Mouse (Mus musculus) MEL (cell line): ENCODE data around the gene Cpm. TPM values are rescaled to one million over a fixed set of nuclear protein-coding genes. Genes with fewer than 3 reads are reported as not detected.
A peak's percentile ranks its signal among the peaks of the same experiment; 100 is the strongest.

ENCODE experiments used
- DNase-seq: peaks from one replicate; pipeline ENCODE4 v3.0.0; 2011; ENCODE audit warnings: low read depth, low spot score
- H3K27ac ChIP-seq: 2 replicates; pipeline ENCODE4 v1.5.1; 2012; ENCODE audit warnings: low read depth, mild to moderate bottlenecking, control low read depth, low read length, moderate library complexity; ENCODE audit not compliant: control insufficient read depth
- H3K27me3 ChIP-seq, 2 experiments: fragments of 150-350 bp in 1 of 2; sonication (generic) in 1 of 2; 2 replicates each; pipeline ENCODE4 v1.6.1; 2012; ENCODE audit warnings: low read length in 2 of 2, mild to moderate bottlenecking in 2 of 2, improper control_type of control experiment in 1 of 2, moderate library complexity in 1 of 2; ENCODE audit not compliant: insufficient read depth in 2 of 2, control insufficient read depth in 1 of 2
- H3K36me3 ChIP-seq, 2 experiments: 2 replicates each; pipeline ENCODE4 v1.6.1; 2012 to 2014; ENCODE audit warnings: low read length in 2 of 2, improper control_type of control experiment in 1 of 2, inconsistent platforms in 1 of 2, mild to moderate bottlenecking in 1 of 2; ENCODE audit not compliant: insufficient read depth in 2 of 2, control insufficient read depth in 1 of 2
- H3K4me1 ChIP-seq, 2 experiments: fragments of 150-350 bp in 1 of 2; sonication (generic) in 1 of 2; 2 replicates each; pipeline ENCODE4 v1.6.1; 2012; ENCODE audit warnings: low read length in 2 of 2, improper control_type of control experiment in 1 of 2, mild to moderate bottlenecking in 1 of 2; ENCODE audit not compliant: insufficient read depth in 2 of 2, control insufficient read depth in 1 of 2
- H3K4me3 ChIP-seq, 2 experiments: fragments of 150-350 bp in 1 of 2; sonication (generic) in 1 of 2; 2 replicates each; pipeline ENCODE4 v1.5.1; 2012; ENCODE audit warnings: low read depth in 2 of 2, low read length in 2 of 2, mild to moderate bottlenecking in 2 of 2, moderate library complexity in 2 of 2, control low read depth in 1 of 2, improper control_type of control experiment in 1 of 2; ENCODE audit not compliant: control insufficient read depth in 1 of 2, insufficient read depth in 1 of 2
- H3K79me2 ChIP-seq: 2 replicates; pipeline ENCODE4 v1.6.1; 2012; ENCODE audit warnings: mild to moderate bottlenecking, low read length, moderate library complexity; ENCODE audit not compliant: control insufficient read depth, poor library complexity, insufficient read depth
- H3K9ac ChIP-seq: 2 replicates; pipeline ENCODE4 v1.6.1; 2012; ENCODE audit warnings: low read depth, mild to moderate bottlenecking, control low read depth, low read length, moderate library complexity; ENCODE audit not compliant: control insufficient read depth, poor library complexity, severe bottlenecking
- H3K9me3 ChIP-seq: fragments of 150-350 bp; sonication (generic); replicated peaks from 2 replicates; pipeline ENCODE4 v1.6.1; 2012; ENCODE audit warnings: mild to moderate bottlenecking, low read length, improper control_type of control experiment, moderate library complexity; ENCODE audit not compliant: insufficient read depth
- BHLHE40 ChIP-seq: IDR thresholded peaks from 2 replicates; pipeline ENCODE4 v1.6.1; 2012; ENCODE audit warnings: low read depth, mild to moderate bottlenecking, inconsistent platforms, low read length, improper control_type of control experiment, borderline replicate concordance
- E2F4 ChIP-seq: IDR thresholded peaks from 2 replicates; pipeline ENCODE4 v1.6.1; 2011; ENCODE audit warnings: low read depth, low read length, improper control_type of control experiment, borderline replicate concordance
- ELF1 ChIP-seq: IDR thresholded peaks from 2 replicates; pipeline ENCODE4 v1.6.1; 2014; ENCODE audit warnings: low read depth, mild to moderate bottlenecking, inconsistent platforms, low read length, improper control_type of control experiment, moderate library complexity
- ETS1 ChIP-seq: IDR thresholded peaks from 2 replicates; pipeline ENCODE4 v1.6.1; 2012; ENCODE audit warnings: low read depth, mild to moderate bottlenecking, inconsistent platforms, low read length, improper control_type of control experiment, moderate library complexity
- GABPA ChIP-seq: IDR thresholded peaks from 2 replicates; pipeline ENCODE4 v1.6.1; 2012; ENCODE audit warnings: low read depth, mild to moderate bottlenecking, inconsistent platforms, low read length, improper control_type of control experiment, moderate library complexity
- GATA1 ChIP-seq: IDR thresholded peaks from 2 replicates; pipeline ENCODE4 v1.6.1; 2011; ENCODE audit warnings: low read depth, low read length, improper control_type of control experiment
- HCFC1 ChIP-seq: IDR thresholded peaks from 2 replicates; pipeline ENCODE4 v1.6.1; 2012; ENCODE audit warnings: low read depth, mild to moderate bottlenecking, inconsistent platforms, low read length, improper control_type of control experiment, moderate library complexity
- JUND ChIP-seq: IDR thresholded peaks from 2 replicates; pipeline ENCODE4 v1.6.1; 2011; ENCODE audit warnings: low read depth, mild to moderate bottlenecking, improper control_type of control experiment, low read length
- MAFK ChIP-seq: IDR thresholded peaks from 2 replicates; pipeline ENCODE4 v1.6.1; 2011; ENCODE audit warnings: low read depth, mild to moderate bottlenecking, low read length, improper control_type of control experiment, borderline replicate concordance
- MAZ ChIP-seq: IDR thresholded peaks from 2 replicates; pipeline ENCODE4 v1.6.1; 2012; ENCODE audit warnings: low read depth, mild to moderate bottlenecking, inconsistent platforms, low read length, improper control_type of control experiment
- MXI1 ChIP-seq: IDR thresholded peaks from 2 replicates; pipeline ENCODE4 v1.6.1; 2011; ENCODE audit warnings: mild to moderate bottlenecking, low read depth, low read length, improper control_type of control experiment
- MYC ChIP-seq: IDR thresholded peaks from 2 replicates; pipeline ENCODE4 v1.6.1; 2011; ENCODE audit warnings: low read depth, mild to moderate bottlenecking, low read length, improper control_type of control experiment, moderate library complexity
- NELFE ChIP-seq: IDR thresholded peaks from 2 replicates; pipeline ENCODE4 v1.6.1; 2011; ENCODE audit warnings: low read depth, low read length, improper control_type of control experiment
- NRF1 ChIP-seq: IDR thresholded peaks from 2 replicates; pipeline ENCODE4 v1.6.1; 2014; ENCODE audit warnings: low read depth, mild to moderate bottlenecking, inconsistent platforms, low read length, improper control_type of control experiment, moderate library complexity; ENCODE audit not compliant: poor library complexity, insufficient read depth, severe bottlenecking
- POLR2A ChIP-seq, 2 experiments: IDR thresholded peaks; 2 replicates each; pipeline ENCODE4 v1.6.1; 2011 to 2012; ENCODE audit warnings: low read length in 2 of 2, mild to moderate bottlenecking in 2 of 2, control low read depth in 1 of 2, improper control_type of control experiment in 1 of 2, low read depth in 1 of 2, moderate library complexity in 1 of 2; ENCODE audit not compliant: control insufficient read depth in 1 of 2, insufficient read depth in 1 of 2, poor library complexity in 1 of 2
- POLR2AphosphoS5 ChIP-seq: IDR thresholded peaks from 2 replicates; pipeline ENCODE4 v1.6.1; 2012; ENCODE audit warnings: low read depth, borderline replicate concordance, mild to moderate bottlenecking, inconsistent platforms, low read length, moderate library complexity, mixed read lengths
- RAD21 ChIP-seq: IDR thresholded peaks from 2 replicates; pipeline ENCODE4 v1.6.1; 2011; ENCODE audit warnings: mild to moderate bottlenecking, low read depth, low read length, improper control_type of control experiment
- RCOR1 ChIP-seq: IDR thresholded peaks from 2 replicates; pipeline ENCODE4 v1.6.1; 2012; ENCODE audit warnings: low read depth, mild to moderate bottlenecking, inconsistent platforms, low read length, improper control_type of control experiment
- SIN3A ChIP-seq: IDR thresholded peaks from 2 replicates; pipeline ENCODE4 v1.6.1; 2012; ENCODE audit warnings: low read length, improper control_type of control experiment, inconsistent platforms
- SMC3 ChIP-seq: IDR thresholded peaks from 2 replicates; pipeline ENCODE4 v1.6.1; 2011; ENCODE audit warnings: low read depth, low read length, improper control_type of control experiment
- TAL1 ChIP-seq: IDR thresholded peaks from 2 replicates; pipeline ENCODE4 v1.6.1; 2012; ENCODE audit warnings: mild to moderate bottlenecking, inconsistent platforms, low read length, moderate library complexity, mixed read lengths
- USF2 ChIP-seq, 2 experiments: IDR thresholded peaks; 2 replicates each; pipeline ENCODE4 v1.6.1; 2011 to 2012; ENCODE audit warnings: improper control_type of control experiment in 2 of 2, low read length in 2 of 2, borderline replicate concordance in 1 of 2, inconsistent platforms in 1 of 2, low read depth in 1 of 2, mild to moderate bottlenecking in 1 of 2; ENCODE audit not compliant: insufficient read depth in 1 of 2
- ZC3H11A ChIP-seq: IDR thresholded peaks from 2 replicates; pipeline ENCODE4 v1.6.1; 2012; ENCODE audit warnings: low read depth, mild to moderate bottlenecking, inconsistent platforms, low read length, improper control_type of control experiment
- ZNF384 ChIP-seq: IDR thresholded peaks from 2 replicates; pipeline ENCODE4 v1.6.1; 2012; ENCODE audit warnings: low read depth, mild to moderate bottlenecking, inconsistent platforms, low read length, improper control_type of control experiment
- polyA plus RNA-seq, 2 experiments: library from polyadenylated mRNA; stranded (reverse) in 1 of 2; unstranded in 1 of 2; fragments of >175 nt in 1 of 2; fragments of >200 nt in 1 of 2; gene quantifications; 2 replicates each; pipeline versions ENCODE4 v1.2.1 to v1.2.4; 2012; ENCODE audit warnings: low replicate concordance in 2 of 2, low read depth in 1 of 2; ENCODE audit not compliant: insufficient read length in 2 of 2, insufficient read depth in 1 of 2, missing spikeins in 1 of 2
- total RNA-seq: library from RNA; depleted of rRNA; stranded (reverse); fragments of 300-350 nt; gene quantifications from 2 replicates; pipeline ENCODE4 v1.2.3, GENCODE M21; 2012

Cpm gene
- total and polyA plus RNA-seq, 3 experiments: 0.04 to 0.40 TPM; not detected in 1

GRCm38 (mm10) chr10:117708856-117709255 lies 79.6 kb downstream of the Cpm start:
- peaks cover 39% of the 10 kb centered on the region for H3K79me2 ChIP-seq
- TF ChIP-seq MYC (peak; percentile 44; the same call in 1 of the 2 replicates), TAL1 (0 out of 2 replicates have a peak, but pooled peaks have one; percentile 5), ZNF384 (no peak), ETS1 (0 out of 2 replicates have a peak, but pooled peaks have one; percentile 10), GATA1 (0 out of 2 replicates have a peak, but pooled peaks have one; percentile 32), SIN3A (0 out of 2 replicates have a peak, but pooled peaks have one; percentile 12), E2F4 (no peak)
- peak overlapping the region; percentile 35 for H3K27ac ChIP-seq
- peak overlapping the region; percentile 99 for H3K9ac ChIP-seq
- H3K36me3 ChIP-seq: peaks cover 11 to 14% of the 10 kb centered on the region in 2 experiments
- no peaks in the 10 kb centered on the region for H3K9me3 ChIP-seq
- peak overlapping the region; percentile 85 to 94 for H3K4me3 ChIP-seq
- peak; percentile 72 for DNase-seq
- H3K27me3 ChIP-seq: no peaks in the 10 kb centered on the region
- H3K4me1 ChIP-seq: peaks cover 0 to 8% of the 10 kb centered on the region in 2 experiments; a peak in 2 of 4 replicates

- Histone ChIP-seq H3K27ac (peak overlapping the region; percentile 69), H3K79me2 (peaks cover 39% of the 10 kb centered on the region), H3K27me3 (no peaks in the 10 kb centered on the region), H3K4me1 (peaks cover 0 to 8% of the 10 kb centered on the region in 2 experiments; a peak in 2 of 4 replicates), H3K36me3 (peaks cover 11 to 14% of the 10 kb centered on the region in 2 experiments), H3K9ac (peak overlapping the region; percentile 99), H3K9me3 (no peaks in the 10 kb centered on the region), H3K4me3 (peak overlapping the region; percentile 85 to 94)
- peak; percentile 62 for DNase-seq
- TF ChIP-seq HCFC1 (no peak), NELFE (no peak), TAL1 (no peak), RCOR1 (no peak), ZC3H11A (no peak), MXI1 (no peak)
Observed at GRCm38 (mm10) chr10:117709326-117709830, 80.1 kb downstream of the Cpm start.

GRCm38 (mm10) chr10:117709930-117710603 lies 80.8 kb downstream of the Cpm start:
- peak overlapping the region; percentile 85 to 94 for H3K4me3 ChIP-seq
- H3K27me3 ChIP-seq: no peaks in the 10 kb centered on the region
- peaks cover 7 to 14% of the 10 kb centered on the region in 2 experiments for H3K36me3 ChIP-seq
- H3K9me3 ChIP-seq: no peaks in the 10 kb centered on the region
- peak overlapping the region; percentile 91 for H3K27ac ChIP-seq
- peaks cover 39% of the 10 kb centered on the region for H3K79me2 ChIP-seq
- DNase-seq: peak; percentile 76
- peak overlapping the region; percentile 99 for H3K9ac ChIP-seq
- H3K4me1 ChIP-seq: peaks cover 0 to 14% of the 10 kb centered on the region in 2 experiments; a peak in 3 of 4 replicates
- TF ChIP-seq MAFK (no peak), POLR2AphosphoS5 (no peak), JUND (no peak), MAZ (peak; percentile 93), ZC3H11A (no peak), RAD21 (no peak), USF2 (IDR thresholded peaks at IDR 0.05; ENCODE audit: borderline replicate concordance in 1 of 2, insufficient read depth in 1 of 2, low read depth in 1 of 2, low read length in 2 of 2) (no peak), NRF1 (peak; percentile 79), BHLHE40 (0 out of 2 replicates have a peak, but pooled peaks have one; percentile 16), POLR2A (IDR thresholded peaks at IDR 0.05; ENCODE audit: control insufficient read depth in 1 of 2, insufficient read depth in 1 of 2, low read depth in 1 of 2, low read length in 2 of 2, poor library complexity in 1 of 2) (peak in 1 of 2 experiments; percentile 78; a peak in 1 of 4 replicates), ELF1 (0 out of 2 replicates have a peak, but pooled peaks have one; percentile 45), GABPA (0 out of 2 replicates have a peak, but pooled peaks have one; percentile 27), SMC3 (no peak), MYC (peak; percentile 33; the same call in 1 of the 2 replicates)
